Mouse (Mus musculus) right cerebral cortex, postnatal 25 days (tissue): ENCODE results near the gene Hgd.

ENCODE experiments used
- DNase-seq: peaks from one replicate; pipeline ENCODE4 v3.0.0; 2022

The Hgd gene

DNA sequence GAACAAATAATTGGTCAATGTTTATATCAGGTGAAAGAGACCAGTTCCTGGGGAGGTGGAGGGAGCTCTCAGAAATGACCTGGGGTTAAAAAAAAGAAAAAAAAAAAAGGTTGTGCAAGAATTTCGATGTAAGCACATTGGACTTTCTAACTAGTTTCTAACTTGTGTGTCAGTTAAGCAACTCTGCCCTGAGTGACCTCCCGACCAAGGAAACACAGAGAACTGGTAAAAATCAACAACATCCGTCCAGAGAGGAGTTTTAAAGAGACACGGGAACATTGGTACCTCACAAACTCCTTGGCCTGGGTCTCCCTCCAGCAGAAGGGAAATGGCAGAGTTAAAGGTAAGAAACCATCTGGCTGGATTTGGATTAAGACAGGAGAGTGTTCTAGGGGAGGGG is at the start of gene Hgd:
TSS of gene Hgd (plus strand) at position 160 of the 400 bp plus-strand sequence.
- no peak for DNase-seq

DNA sequence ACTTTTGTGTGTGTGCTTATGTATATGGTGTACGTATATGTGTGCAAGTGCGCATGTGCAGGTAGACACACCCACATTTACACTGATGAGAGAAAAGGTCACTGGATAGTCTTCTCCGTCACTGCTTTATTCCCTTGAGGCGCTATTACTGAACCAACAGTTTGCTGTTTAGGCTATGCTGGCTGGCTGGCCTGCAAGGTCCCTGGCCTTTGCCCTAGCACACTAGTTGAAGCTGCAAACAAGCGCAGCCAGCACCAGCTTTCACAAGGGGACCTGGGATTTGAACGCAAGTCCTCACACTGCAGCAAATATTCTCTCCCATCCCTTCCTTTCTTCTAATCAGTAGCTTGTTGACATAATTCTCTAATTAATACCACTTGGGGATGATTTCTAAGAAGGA is 49.8 kb upstream of the Hgd start:
- DNase-seq: no peak

DNA sequence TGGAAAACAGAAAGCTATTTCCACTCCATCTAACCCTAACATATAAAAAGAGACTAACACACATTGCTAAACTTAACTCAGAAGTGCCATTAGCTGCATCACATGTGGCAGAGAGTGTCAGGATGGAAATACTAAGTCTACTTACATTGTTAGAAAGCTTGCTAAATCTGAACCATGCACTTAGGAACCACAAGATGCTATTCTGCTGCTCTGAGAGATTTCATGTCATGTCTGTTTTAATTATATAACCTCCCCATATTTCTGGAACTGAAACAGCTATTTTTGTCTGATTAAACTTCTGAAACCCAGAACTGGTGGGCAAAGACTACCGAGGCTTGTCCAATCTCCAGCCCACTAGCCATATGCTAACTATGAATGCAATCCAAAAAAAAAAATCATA is 47.9 kb upstream of the Hgd start:
- DNase-seq: no peak

DNA sequence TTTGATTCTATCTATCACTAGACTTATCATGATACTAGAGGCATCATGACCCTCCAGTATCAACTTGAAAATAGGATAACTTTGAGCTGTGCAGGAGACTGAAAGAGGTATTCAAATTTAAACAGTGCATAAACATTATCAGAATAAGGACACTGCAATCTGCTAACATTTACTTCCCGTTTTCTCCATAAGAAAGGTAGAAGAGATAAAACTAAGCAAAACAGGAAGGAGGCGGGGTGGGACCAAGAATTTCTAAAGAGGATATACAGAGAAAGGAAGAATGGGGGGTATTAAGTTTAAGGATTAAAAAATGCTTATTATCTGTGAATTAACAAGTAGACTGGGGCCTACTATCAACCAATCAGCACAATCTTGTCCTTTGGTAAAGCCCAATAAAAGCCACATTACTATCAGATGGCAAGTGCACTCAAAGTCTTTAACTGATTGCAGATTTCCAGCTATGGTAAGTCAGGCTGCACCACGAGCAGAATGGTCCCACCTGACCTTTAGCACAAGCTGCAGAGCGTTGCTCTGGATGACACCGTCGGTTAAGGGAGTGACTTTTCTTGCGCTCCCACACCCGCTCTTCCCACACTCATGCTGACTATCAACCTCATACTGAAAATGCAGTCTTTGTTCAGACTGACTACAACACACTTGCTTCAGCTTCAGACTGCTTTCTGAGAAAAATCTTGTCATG is 46.4 kb upstream of the Hgd start:
- no peak for DNase-seq

DNA sequence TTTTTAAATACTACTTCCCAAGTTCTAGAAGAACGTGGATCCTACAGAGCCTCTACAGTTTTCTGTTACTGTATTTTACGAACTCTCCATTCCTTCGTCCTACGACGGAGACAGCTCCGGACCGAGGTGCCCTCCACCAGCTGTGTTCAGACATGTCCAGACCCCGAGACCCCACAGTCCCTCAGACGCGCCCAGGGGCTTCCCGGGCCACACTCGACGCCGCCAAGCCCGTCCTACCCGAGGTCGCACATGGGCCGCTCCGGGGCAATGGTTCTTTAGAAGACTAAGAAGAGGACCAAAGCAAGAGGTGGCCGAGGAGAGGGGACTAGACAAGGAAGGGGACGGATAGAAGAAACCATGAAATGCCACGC is 40.7 kb upstream of the Hgd start:
- DNase-seq: no peak

DNA sequence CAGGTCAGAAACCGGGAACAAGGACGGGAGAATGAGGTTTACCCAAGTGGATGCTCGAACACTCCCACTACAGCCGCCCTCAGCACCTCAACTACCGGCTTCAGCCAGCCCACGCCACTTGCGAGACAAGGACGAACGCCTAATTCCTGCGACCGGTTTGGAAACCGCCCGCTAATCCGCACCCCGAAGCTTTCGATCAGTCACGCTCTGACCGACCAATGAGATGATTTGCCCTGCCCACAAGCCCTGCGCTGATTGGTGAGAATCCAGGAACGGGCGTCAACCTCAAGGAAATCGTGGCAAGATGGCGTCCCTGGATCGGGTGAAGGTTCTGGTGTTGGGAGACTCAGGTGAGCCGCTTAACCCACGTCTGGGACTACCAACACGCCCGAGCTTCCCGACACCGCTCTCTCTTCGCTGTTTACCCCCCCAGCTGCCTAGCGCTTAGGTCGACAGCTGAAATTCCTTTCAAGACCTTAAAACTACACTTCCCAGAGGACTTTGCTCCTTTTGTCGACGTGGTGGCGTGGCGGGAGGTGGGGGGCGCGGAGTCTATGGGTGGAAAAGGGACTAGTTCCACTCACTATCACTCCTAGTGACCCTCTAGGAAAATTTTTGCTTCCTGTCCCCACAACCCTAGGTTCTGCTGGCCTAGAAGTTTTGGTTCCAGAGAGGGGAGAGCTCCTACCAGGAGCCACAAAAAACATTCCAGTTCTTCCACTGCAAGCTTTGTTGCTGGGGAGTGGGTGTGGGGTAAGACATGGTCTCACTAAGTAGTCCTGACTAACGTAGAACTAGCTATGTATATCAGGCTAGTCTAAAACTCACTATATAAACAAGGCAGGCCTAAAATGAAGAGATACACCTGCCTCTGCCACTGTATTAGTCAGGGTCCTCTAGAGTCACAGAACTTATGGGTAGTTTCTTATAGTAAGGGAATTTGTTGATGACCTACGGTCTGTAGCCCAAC is 40.1 kb upstream of the Hgd start, which contains the start of the genes Gtf2e1 and Rabl3:
TSS of gene Gtf2e1 (minus strand) at position 179 of the 970 bp plus-strand sequence.
TSS of gene Rabl3 (plus strand) at position 275 of the 970 bp plus-strand sequence.
- peak; percentile 98 for DNase-seq

DNA sequence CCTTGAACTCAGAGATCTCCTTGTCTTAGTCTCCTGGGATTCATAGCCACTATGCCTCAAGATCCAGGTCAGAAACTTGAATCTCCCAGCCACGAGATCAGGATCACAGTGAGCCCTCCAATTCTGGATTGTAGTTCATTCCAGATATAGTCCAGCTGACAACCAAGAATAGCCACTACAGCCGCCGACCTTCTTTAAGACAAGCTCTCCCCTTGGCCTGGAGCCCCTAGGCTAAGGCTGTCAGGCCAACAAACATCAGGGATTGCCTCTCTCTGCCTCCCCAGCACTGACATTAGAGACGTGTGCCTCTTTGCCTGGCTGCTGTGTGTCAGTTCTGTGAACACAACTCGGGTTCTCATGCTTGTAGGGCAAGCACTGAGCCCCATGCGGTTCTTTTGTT is 39.2 kb upstream of the Hgd start:
- no peak for DNase-seq

DNA sequence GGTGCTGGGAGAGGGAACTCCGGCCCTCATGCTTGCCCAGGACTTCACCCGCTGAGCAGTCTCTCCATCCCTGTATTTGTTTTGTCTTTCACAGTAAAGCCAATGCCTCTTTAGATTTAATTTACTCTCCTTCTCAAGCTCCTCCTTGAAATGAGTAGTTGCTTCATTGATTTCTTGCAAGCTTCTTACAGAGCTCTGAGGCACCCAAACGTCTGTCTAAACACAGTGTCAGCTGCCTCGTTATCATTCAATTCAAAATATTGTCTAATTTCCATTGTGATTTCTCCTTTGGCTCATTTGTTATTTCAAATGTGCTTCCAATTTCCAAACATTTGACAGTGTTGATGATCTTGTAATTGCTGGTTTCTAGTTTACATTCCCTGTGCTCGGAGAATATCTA is 33.6 kb upstream of the Hgd start:
- no peak for DNase-seq

DNA sequence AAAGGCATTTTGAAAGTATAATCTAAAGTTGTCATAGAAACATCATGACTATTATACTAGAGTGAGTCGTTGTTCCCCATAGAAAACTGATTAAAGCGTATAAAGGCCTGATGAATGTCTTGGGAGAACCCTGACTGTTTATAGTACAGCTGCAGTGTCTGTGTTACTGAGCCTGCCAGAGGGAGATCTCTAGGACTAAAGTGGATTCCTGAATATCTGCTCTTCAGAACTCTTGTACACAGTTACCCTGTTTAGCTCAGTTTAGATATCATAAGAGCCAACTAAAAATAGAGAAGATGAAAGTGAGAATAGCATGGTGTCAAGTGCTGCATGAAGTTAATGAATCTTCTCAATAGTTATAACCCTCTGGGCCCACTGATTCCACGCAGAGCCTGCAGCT is 29.7 kb upstream of the Hgd start:
- DNase-seq: no peak

DNA sequence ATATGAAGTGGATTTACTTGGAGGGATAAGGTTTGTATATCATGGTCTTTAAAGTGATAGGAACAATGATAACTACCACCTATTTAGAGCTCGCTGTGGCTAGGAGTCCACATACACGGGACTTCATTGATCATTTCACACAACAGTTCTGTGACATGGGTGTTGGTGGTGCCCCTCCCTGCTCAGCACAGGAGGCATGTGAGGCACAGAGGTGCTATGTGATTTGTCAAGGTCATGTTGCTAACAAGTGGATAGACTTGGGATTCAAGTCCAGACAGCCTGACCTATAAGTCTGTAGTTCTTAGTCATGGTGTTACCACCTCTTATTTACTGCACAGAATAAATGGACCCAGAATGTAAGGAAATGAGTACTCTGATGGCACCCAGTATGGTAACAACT is 29.0 kb upstream of the Hgd start:
- DNase-seq: no peak

DNA sequence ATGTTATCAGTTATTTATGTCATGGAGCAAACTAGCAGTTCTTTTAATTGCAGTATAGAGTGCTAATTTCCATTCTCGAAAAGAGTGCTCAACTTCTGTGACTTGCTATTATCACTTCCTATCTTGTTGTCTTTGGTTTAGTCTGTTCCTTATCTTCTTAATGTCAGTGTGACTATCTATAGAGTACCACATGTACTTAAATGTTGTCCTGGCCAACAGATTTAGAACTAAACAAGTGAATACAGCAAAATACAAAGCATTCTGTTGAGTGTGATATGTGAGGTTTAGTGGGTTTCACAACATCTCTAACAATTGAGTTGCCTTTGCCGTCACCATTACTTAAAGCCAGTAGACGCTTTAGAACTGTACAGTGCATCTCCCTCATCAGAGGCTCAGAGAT is 27.1 kb upstream of the Hgd start:
- DNase-seq: no peak

DNA sequence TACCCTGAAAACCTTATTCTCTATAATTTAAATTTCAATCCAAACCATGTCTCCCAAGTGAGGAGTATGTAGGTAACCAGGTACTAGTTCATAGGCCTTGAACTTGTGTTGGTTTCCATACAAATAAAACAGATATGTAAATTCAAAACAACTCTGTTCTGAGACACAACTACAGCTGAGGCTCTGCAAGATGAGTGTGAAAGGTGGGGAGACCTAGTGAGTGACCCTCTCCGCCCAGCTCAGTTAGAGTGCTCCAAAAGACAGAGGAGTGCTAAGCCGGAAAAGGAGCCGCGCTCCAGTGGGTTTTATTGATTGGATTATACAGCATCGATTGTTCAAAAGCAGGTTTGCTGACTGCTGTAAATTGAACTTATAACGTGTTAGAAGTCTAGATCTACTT is 17.5 kb upstream of the Hgd start:
- no peak for DNase-seq

DNA sequence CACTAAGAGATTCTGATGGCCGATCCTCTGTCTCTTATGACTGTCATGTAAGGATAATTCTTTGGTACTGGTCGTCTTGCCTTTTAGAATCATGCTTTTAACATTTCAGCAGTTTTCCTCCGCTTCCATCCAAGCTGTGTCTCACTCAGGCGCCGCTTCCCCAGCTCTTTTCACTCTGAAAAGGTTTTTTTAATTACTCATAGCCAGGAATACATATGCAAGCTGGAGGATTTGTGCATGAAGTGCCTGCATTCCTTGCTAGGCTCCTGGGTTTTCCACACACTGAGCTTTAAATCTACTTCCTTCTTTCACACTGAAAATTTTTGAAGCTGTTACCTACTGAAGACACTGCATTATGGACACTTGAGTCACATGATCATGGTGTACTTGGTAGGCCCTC is 17.0 kb upstream of the Hgd start:
- peak; percentile 27 for DNase-seq

DNA sequence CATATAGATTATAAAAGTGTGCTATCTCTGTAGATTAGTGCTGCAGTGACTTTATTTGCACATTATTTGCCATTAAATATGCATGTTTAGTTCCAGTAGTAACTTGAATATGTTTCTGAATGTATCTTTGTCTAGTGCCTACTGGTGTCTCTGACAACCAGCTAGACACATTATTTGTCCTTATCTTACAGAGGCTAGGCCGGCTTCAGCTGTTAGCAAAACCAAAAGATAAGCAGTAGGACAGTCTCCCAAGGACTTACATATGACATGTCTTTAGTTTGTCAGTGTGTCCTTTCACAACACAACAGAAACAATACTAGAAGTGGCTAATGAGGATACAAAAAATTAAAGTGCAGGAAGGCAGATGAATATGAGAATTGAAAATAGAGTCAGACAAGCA is 14.8 kb upstream of the Hgd start:
- no peak for DNase-seq

DNA sequence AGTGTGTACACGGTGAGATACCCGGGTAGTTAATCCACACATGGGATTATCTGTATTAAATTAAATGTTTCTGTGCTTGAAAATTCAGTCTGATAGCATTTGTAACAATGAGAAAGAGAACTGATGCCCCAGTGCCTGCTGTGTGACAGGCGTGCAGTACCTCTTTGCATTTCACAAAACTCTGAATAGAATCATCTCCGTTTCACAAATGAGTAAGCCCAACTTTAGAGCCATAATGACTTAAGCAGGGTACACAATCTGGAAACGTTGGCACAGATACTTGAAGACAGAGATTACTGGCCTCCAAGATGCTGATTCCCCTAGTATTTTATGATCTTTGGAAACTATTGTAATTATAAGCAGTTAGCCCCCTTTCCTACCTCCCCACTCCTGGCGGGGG is 13.8 kb upstream of the Hgd start:
- no peak for DNase-seq

DNA sequence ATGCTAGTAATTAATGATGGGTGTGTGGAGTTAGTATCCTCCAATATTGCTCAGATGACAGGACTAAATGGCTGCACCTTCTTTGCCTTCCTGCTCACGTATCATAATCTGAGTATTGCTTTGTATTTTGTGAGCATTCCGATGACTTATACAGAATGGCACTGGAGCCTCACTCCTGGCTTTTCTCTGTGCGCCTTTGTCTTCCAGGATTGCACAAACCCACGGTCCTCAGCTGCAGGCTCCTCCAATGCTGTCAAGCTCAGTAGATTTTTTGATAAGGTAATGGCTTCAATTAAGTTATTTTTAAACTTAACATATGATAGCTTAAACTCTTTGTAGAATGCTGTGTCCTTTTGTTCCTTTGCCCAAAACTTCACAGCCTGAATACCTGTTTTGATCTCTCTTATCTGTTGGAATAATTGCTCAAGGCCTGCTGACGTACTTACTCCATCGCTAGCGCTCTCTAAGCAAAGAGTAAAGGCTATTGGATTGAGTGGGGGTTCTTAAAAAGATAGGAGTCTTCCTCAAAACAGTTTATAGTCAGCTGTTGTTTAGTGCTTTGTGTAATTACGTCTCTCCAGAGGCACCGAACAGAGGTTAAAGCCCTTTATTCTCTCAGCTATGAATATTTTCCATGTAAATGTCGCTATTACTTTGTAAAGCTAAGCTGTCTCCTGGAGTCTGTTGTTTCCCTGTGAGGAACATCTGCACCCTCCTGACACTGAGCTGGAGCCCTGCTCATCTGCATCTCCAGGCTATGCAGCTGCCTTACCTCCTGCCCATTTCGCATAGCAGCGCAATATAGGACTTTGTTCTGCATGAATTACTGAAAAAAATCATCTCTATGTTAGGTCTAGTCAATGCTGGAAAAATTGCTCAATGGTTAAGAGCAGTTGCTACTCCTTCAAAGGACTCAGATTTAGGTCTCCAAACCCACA is 12.6 kb upstream of the Hgd start:
- no peak for DNase-seq

DNA sequence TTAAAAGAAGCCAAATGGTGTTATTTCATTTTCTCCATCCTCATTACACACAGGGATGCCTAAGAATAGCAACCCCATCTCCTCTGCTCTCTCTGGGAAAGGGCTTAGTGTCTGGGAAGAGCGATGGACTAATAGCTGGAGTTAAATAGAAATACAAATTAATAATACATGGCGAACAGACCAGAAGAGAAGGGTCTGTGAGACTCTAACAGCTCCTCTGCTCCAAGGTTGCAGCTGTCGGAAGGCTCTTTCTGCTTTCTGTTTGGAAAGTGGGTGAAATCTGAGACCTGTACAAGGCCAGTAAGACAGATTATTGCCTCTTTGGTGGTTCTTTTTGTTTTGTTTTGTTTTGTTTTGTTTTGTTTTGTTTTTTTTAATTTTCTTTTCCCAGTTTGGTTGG is 8.4 kb upstream of the Hgd start:
- no peak for DNase-seq

DNA sequence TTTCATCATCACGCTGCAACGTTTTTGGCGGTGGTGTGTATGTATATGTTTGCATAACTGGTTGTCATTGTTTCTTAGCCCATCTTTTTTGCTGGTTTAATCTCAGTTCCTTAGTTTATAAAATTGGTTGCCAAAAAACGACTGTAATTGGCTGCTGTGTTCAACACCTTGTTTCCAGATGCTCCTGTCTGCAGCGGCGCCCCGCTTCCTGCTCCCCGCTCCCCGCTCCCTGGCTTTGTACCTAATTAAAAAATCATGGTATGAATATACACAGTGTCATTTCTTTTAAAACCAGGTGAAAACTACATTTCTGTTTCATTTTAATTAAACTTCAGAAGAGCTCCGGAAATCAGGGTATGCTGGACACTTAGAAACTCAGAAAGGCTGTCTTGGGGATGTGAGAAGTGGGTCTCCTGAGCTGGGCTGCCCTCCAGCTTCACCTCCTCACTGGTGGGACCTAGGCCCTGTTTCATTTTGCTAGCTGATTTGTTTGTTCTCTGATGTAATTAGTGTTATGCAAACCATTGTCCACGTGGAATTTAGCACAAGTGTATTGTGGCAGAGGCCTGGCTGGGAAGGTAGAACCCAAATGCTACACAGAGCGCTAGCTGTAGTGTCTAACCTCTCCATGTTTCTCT is 7.7 kb upstream of the Hgd start:
- DNase-seq: no peak

DNA sequence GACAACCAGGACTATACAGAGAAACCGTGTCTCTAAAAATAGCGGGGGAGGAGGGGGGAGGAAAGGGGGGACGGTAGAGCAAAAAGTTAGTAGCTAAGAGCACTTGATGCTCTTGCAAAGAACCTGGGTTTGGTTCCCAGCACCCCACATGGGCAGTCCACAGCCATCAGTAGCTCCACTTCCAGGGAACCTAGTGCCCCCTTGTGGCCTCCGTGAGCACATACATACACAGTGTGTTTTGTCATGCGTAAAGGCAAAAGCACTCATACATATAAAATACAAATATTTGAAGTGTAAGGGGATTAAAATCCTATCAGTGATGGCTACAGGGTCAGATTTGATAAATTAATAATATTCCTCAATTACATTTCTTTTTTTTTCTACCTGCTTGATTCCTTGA is 6.9 kb upstream of the Hgd start:
- DNase-seq: no peak

DNA sequence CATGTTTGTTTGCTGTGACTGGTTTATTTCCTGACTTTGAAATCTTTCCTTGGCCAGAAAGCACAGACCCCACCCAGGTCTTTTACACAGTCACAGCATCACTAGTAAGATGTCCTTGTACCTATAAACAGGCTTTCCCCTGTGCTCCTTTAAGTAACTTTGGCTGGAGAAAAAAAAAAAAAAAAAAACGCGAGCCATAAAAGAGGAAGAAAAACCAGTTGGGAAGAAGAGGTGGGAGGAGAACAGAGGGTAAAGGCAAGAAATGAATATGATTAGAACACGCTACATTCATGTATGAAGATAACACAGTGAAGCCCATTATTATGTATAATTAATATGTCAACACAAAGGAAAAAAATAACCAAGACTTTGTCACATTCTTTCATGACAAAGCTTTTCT is 4.6 kb upstream of the Hgd start:
- DNase-seq: no peak

DNA sequence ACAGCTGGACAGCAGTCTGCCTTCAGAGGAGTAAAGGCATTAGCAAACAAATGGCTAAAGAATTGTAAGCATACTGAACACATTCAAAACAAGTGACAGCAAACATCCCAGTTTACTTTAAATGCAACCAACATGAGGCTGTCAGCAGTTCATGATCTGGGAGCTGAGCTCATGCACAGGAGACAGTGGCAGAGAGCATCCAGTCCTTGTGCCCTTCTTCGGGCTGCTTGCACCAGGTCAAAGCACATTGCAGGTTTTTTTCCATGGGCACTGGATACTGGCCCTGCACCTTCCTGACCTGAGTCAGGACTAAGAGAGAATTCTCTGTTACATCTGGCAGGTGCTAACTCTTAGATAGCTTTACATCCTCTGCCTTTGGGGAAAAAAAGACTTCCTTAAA is 362 bp upstream of the Hgd start:
- DNase-seq: no peak

DNA sequence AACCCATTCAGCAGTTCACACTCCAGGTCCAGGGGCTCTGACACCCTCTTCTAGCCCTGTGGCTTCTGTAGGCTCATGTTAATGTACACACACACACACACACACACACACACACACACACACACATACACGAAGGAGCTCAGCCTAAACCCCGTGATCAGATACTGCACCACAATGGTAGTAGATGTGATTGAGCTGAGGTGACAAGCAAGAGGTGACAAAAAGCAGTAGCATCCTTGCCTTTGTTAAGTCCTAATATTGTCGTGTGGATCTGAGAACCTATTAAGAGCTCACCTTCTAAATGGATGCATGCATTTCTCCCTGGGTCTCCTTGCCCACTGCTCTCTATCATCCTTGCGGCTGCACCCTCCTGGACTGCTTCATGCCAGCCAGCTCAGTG is 698 bp downstream of the Hgd start:
- DNase-seq: no peak

DNA sequence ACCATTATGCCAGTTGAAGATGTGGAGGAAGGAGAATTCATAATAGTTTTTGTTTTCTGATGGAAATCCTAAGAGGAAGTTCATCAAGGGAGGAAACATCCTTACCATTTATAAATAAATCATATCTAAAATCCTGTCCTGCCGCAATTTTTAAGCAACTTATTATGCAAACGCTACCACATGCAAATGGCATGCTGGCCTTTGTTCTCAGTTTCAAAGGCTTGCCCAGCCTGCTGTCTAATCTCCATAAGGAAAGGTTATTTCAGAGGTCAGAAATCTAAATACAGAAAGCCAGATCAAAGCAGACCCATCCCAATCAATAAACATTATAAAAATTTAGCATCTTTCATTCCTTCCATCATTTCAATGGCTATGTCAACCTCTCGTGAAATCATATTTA is 1.9 kb downstream of the Hgd start:
- no peak for DNase-seq
